Mouse (Mus musculus) brain, embryonic 14.5 days (tissue): Measurements from ENCODE around the gene Rab2b.

Source experiments
- CTCF ChIP-seq: fragments of 200-500 bp; IDR thresholded peaks from 2 replicates; pipeline ENCODE4 v1.5.1; 2012; ENCODE audit warnings: inconsistent platforms, mild to moderate bottlenecking, moderate library complexity, borderline replicate concordance; ENCODE audit not compliant: insufficient read depth, insufficient read length; ENCODE audit errors: extremely low read depth
- POLR2A ChIP-seq: fragments of 200-500 bp; IDR thresholded peaks from 2 replicates; pipeline ENCODE4 v1.6.1; 2012; ENCODE audit warnings: mild to moderate bottlenecking, inconsistent platforms, borderline replicate concordance; ENCODE audit not compliant: poor library complexity, insufficient read depth, insufficient read length, severe bottlenecking; ENCODE audit errors: extremely low read depth

GRCm38 (mm10) chr14:52236216-52236615 lies 43.1 kb downstream of the Rab2b start:
- TF ChIP-seq CTCF (no peak), POLR2A (no peak)
